Mouse (Mus musculus): ENCODE measurements around the gene Prkar2a. TPM values are rescaled to one million over a fixed set of nuclear protein-coding genes. Genes with fewer than 3 reads are reported as not detected.

The Prkar2a gene
- polyA plus RNA-seq, 1 experiment from 2014 or later, result 8.2 TPM

GRCm38 (mm10) chr9:108716199-108716598 is 27.1 kb downstream of the Prkar2a start:
- Histone ChIP-seq H3K9ac (replicated peaks) (no peak overlapping the region), H3K27ac (ENCODE audit: low read depth) (no peak overlapping the region), H3K4me2 (ENCODE audit: low read depth, low read length) (no peak overlapping the region), H3K27me3 (ENCODE audit: insufficient read depth, low read length) (no peaks in the 10 kb centered on the region), H3K4me3 (ENCODE audit: low read depth, low read length) (no peak overlapping the region), H3K36me3 (replicated peaks; ENCODE audit: insufficient read depth, low read length) (peaks cover 12% of the 10 kb centered on the region; the same call in 1 of the 2 replicates), H3K9me3 (ENCODE audit: low read length) (no peaks in the 10 kb centered on the region), H3K4me1 (ENCODE audit: insufficient read depth) (no peaks in the 10 kb centered on the region)
- peak; percentile 16 for DNase-seq
- no peak for TF ChIP-seq CTCF (IDR thresholded peaks at IDR 0.05; ENCODE audit: low read depth)
- WGBS (ENCODE audit: insufficient replicate concordance), result 56% methylated on average over 4 of the region's 4 CpGs
- no peak for ATAC-seq

- no peaks in the 10 kb centered on the region for H3K27me3 ChIP-seq (ENCODE audit: insufficient read depth, low read length)
- no peak overlapping the region for H3K4me2 ChIP-seq (ENCODE audit: low read depth, low read length)
- ATAC-seq (no peak), DNase-seq (no peak)
- WGBS (ENCODE audit: insufficient replicate concordance), result 82% methylated on average over 2 of the region's 2 CpGs
- peaks cover 9% of the 10 kb centered on the region; the same call in 1 of the 2 replicates for H3K36me3 ChIP-seq (replicated peaks; ENCODE audit: insufficient read depth, low read length)
- H3K4me3 ChIP-seq (ENCODE audit: low read depth, low read length), result no peak overlapping the region
- no peak for TF ChIP-seq CTCF (IDR thresholded peaks at IDR 0.05; ENCODE audit: low read depth)
- TF ChIP-seq EP300 (IDR thresholded peaks at IDR 0.05; ENCODE audit: low read depth), result no peak
- H3K4me1 ChIP-seq (ENCODE audit: insufficient read depth), result no peaks in the 10 kb centered on the region
- no peak overlapping the region for H3K27ac ChIP-seq (ENCODE audit: low read depth)
- H3K9me3 ChIP-seq (ENCODE audit: low read length), result no peaks in the 10 kb centered on the region
- H3K9ac ChIP-seq (replicated peaks), result no peak overlapping the region
Measured at GRCm38 (mm10) chr9:108723751-108724150, 34.6 kb downstream of the Prkar2a start.

- WGBS (ENCODE audit: insufficient replicate concordance), result 82% methylated on average over 5 of the region's 5 CpGs
- H3K27me3 ChIP-seq (ENCODE audit: insufficient read depth, low read length), result no peaks in the 10 kb centered on the region
- no peak overlapping the region for H3K4me2 ChIP-seq (ENCODE audit: low read depth, low read length)
- no peak overlapping the region for H3K4me3 ChIP-seq (ENCODE audit: low read depth, low read length)
- no peak overlapping the region for H3K27ac ChIP-seq (ENCODE audit: low read depth)
- H3K9me3 ChIP-seq (ENCODE audit: low read length), result no peaks in the 10 kb centered on the region
- H3K9ac ChIP-seq (replicated peaks), result no peak overlapping the region
- DNase-seq (no peak), ATAC-seq (no peak)
- no peaks in the 10 kb centered on the region for H3K4me1 ChIP-seq (ENCODE audit: insufficient read depth)
- H3K36me3 ChIP-seq (replicated peaks; ENCODE audit: insufficient read depth, low read length), result 0 out of 2 replicates have a peak, but pooled peaks cover 6% of the 10 kb centered on the region
- TF ChIP-seq EP300 (IDR thresholded peaks at IDR 0.05; ENCODE audit: low read depth) (no peak), CTCF (IDR thresholded peaks at IDR 0.05; ENCODE audit: low read depth) (no peak)
Measured at GRCm38 (mm10) chr9:108726116-108726515, 37.0 kb downstream of the Prkar2a start.

- no peaks in the 10 kb centered on the region for H3K4me1 ChIP-seq (ENCODE audit: insufficient read depth)
- no peak overlapping the region for H3K4me3 ChIP-seq (ENCODE audit: low read depth, low read length)
- H3K36me3 ChIP-seq (replicated peaks; ENCODE audit: insufficient read depth, low read length), result peaks cover 6% of the 10 kb centered on the region; the same call in 1 of the 2 replicates
- no peak overlapping the region for H3K27ac ChIP-seq (ENCODE audit: low read depth)
- ATAC-seq, result no peak
- H3K27me3 ChIP-seq (ENCODE audit: insufficient read depth, low read length), result no peaks in the 10 kb centered on the region
- no peaks in the 10 kb centered on the region for H3K9me3 ChIP-seq (ENCODE audit: low read length)
- no peak for DNase-seq
- peak; percentile 28; the same call in 1 of the 2 replicates for TF ChIP-seq CTCF (IDR thresholded peaks at IDR 0.05; ENCODE audit: low read depth)
- TF ChIP-seq EP300 (IDR thresholded peaks at IDR 0.05; ENCODE audit: low read depth), result no peak
- H3K9ac ChIP-seq (replicated peaks), result no peak overlapping the region
- H3K4me2 ChIP-seq (ENCODE audit: low read depth, low read length), result no peak overlapping the region
Measured at GRCm38 (mm10) chr9:108729050-108729449, 39.9 kb downstream of the Prkar2a start.

GRCm38 (mm10) chr9:108732462-108732861 is 43.3 kb downstream of the Prkar2a start:
- no peak overlapping the region for H3K4me3 ChIP-seq (ENCODE audit: low read depth, low read length)
- TF ChIP-seq EP300 (IDR thresholded peaks at IDR 0.05; ENCODE audit: low read depth) (no peak), CTCF (IDR thresholded peaks at IDR 0.05; ENCODE audit: low read depth) (peak; percentile 44)
- H3K27me3 ChIP-seq (ENCODE audit: insufficient read depth, low read length), result no peaks in the 10 kb centered on the region
- no peak overlapping the region for H3K27ac ChIP-seq (ENCODE audit: low read depth)
- no peak overlapping the region for H3K4me2 ChIP-seq (ENCODE audit: low read depth, low read length)
- ATAC-seq (no peak), DNase-seq (no peak)
- no peak overlapping the region for H3K9ac ChIP-seq (replicated peaks)
- H3K9me3 ChIP-seq (ENCODE audit: low read length), result no peaks in the 10 kb centered on the region
- H3K4me1 ChIP-seq (ENCODE audit: insufficient read depth), result no peaks in the 10 kb centered on the region
- H3K36me3 ChIP-seq (replicated peaks; ENCODE audit: insufficient read depth, low read length), result peaks cover 17% of the 10 kb centered on the region; the same call in 1 of the 2 replicates

GRCm38 (mm10) chr9:108734626-108735025 is 45.5 kb downstream of the Prkar2a start:
- Histone ChIP-seq H3K36me3 (replicated peaks; ENCODE audit: insufficient read depth, low read length) (peaks cover 17% of the 10 kb centered on the region; the same call in 1 of the 2 replicates), H3K27me3 (ENCODE audit: insufficient read depth, low read length) (no peaks in the 10 kb centered on the region), H3K4me2 (ENCODE audit: low read depth, low read length) (no peak overlapping the region), H3K27ac (ENCODE audit: low read depth) (no peak overlapping the region), H3K4me1 (ENCODE audit: insufficient read depth) (no peaks in the 10 kb centered on the region), H3K9ac (replicated peaks) (no peak overlapping the region), H3K4me3 (ENCODE audit: low read depth, low read length) (no peak overlapping the region), H3K9me3 (ENCODE audit: low read length) (no peaks in the 10 kb centered on the region)
- ATAC-seq, result no peak
- DNase-seq, result no peak
- TF ChIP-seq EP300 (IDR thresholded peaks at IDR 0.05; ENCODE audit: low read depth) (no peak), CTCF (IDR thresholded peaks at IDR 0.05; ENCODE audit: low read depth) (no peak)

- H3K27me3 ChIP-seq (ENCODE audit: insufficient read depth, low read length), result no peaks in the 10 kb centered on the region
- H3K4me1 ChIP-seq (ENCODE audit: insufficient read depth), result no peaks in the 10 kb centered on the region
- 71% methylated on average over 3 of the region's 3 CpGs for WGBS (ENCODE audit: insufficient replicate concordance)
- no peak for ATAC-seq
- no peak overlapping the region for H3K4me3 ChIP-seq (ENCODE audit: low read depth, low read length)
- H3K9ac ChIP-seq (replicated peaks), result no peak overlapping the region
- TF ChIP-seq CTCF (IDR thresholded peaks at IDR 0.05; ENCODE audit: low read depth), result no peak
- H3K9me3 ChIP-seq (ENCODE audit: low read length), result no peaks in the 10 kb centered on the region
- H3K4me2 ChIP-seq (ENCODE audit: low read depth, low read length), result no peak overlapping the region
- H3K36me3 ChIP-seq (replicated peaks; ENCODE audit: insufficient read depth, low read length), result peaks cover 38% of the 10 kb centered on the region
- no peak for DNase-seq
- no peak overlapping the region for H3K27ac ChIP-seq (ENCODE audit: low read depth)
Measured at GRCm38 (mm10) chr9:108739239-108739638, 50.1 kb downstream of the Prkar2a start.

Data from liver, postnatal 0 days (tissue).